Mouse (Mus musculus) lung, postnatal 36 days (tissue): ENCODE measurements around the gene Egflam.

Experiments
- DNase-seq: peaks from one replicate; pipeline ENCODE4 v3.0.0; 2022; ENCODE audit warnings: mixed read lengths

Egflam gene

GRCm38 (mm10) chr15:7173346-7173745 lies 224.8 kb downstream of the Egflam start:
- no peak for DNase-seq

GRCm38 (mm10) chr15:7172875-7173274 lies 225.3 kb downstream of the Egflam start:
- peak; percentile 66 for DNase-seq

DNA sequence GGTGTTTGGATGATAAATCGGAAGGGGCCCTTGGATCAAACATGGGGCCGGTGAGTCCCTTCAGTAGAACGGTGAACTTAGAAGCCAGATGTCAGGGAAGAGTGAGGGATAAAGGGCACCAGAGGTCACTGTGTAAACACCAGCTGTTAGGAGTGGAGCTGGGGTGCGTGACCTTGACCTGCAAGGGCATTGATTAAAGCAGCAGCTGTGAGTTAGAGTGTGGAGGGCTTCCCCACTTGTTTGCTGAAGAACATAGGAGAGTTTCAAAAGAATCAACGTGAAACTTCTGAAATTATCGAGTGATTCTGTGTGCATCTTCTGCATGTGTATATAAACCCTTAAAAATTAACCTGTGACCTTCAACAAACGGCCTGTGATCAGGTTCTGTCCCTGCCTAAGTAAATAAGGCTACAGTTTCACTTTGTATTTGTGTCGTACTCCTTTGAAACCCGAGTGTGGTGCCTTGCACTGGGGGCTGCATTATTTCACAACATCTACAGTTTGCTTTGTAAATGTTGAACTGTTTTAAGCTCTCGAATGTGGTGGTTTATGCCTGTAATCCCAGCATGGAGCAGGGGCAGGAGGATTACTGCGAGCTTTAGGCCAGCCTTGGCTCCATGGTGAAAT lies 230.2 kb downstream of the Egflam start:
- DNase-seq: no peak

GRCm38 (mm10) chr15:7167238-7167905 lies 230.8 kb downstream of the Egflam start:
- peak; percentile 56 for DNase-seq

DNA sequence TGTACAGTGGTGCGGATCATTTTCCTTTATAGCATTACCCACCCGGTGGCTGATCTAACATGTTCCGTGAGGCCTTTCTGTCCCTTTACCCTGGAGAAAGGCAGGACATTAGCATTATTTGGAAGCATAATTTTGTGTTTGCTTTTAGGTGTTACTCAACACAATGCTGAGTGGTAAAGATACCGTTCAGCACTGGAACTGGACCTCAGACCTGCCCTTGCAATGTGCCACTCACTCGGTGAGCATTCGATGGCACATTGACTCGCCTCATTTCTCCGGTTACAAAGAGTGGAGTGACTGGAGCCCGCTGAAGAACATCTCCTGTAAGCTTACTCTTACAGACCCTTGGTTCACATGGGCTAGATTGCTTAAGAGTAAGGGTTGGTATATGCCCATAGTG lies 231.5 kb downstream of the Egflam start:
- DNase-seq: no peak

- no peak for DNase-seq
Observed at GRCm38 (mm10) chr15:7163851-7164250, 234.3 kb downstream of the Egflam start.

GRCm38 (mm10) chr15:7160321-7160720 lies 237.9 kb downstream of the Egflam start:
- no peak for DNase-seq

DNA sequence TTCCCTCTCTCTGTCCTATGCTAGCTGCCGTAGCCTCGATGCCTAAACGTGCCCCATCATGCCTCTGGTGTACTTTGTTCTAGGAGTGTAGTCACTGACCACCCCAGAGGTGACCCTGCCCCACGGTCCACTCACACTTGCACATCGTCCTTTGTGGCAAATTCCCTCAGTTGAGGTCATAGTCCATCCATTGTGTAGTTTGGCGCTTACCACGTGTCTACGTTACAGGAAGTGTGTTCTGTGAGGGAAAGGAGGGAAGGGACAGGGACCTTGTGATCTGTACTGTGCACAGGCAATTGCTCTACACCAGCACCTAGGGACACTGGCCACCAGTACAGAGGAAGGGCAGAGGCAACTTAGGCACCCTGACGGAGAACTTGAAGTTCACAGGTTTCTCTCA lies 238.3 kb downstream of the Egflam start:
- no peak for DNase-seq

GRCm38 (mm10) chr15:7157658-7158057 lies 240.5 kb downstream of the Egflam start:
- no peak for DNase-seq
